Mouse (Mus musculus): Measurements from ENCODE around the gene Dhx9. TPM values are rescaled to one million over a fixed set of nuclear protein-coding genes. Genes with fewer than 3 reads are reported as not detected.
A peak's percentile ranks its signal among the peaks of the same experiment; 100 is the strongest.
"Not testable (repeated sequence)": the region's sequence is repeated elsewhere in the genome, so short reads cannot be mapped to it uniquely, and the experiment has no call there.

The Dhx9 gene
- polyA plus RNA-seq (2012; rRNA removed), result 20.5 and 23.3 TPM in 2 replicates

GRCm38 (mm10) chr1:153487500-153487879 is at the start of gene Dhx9:
TSS of gene Dhx9 (minus strand) at chr1:153487660.
- DNase-seq (ENCODE audit: low read depth), result peak; percentile 44

GRCm38 (mm10) chr1:153535611-153536010 is 48.2 kb upstream of the Dhx9 start:
- DNase-seq (ENCODE audit: low read depth), result no peak

DNA sequence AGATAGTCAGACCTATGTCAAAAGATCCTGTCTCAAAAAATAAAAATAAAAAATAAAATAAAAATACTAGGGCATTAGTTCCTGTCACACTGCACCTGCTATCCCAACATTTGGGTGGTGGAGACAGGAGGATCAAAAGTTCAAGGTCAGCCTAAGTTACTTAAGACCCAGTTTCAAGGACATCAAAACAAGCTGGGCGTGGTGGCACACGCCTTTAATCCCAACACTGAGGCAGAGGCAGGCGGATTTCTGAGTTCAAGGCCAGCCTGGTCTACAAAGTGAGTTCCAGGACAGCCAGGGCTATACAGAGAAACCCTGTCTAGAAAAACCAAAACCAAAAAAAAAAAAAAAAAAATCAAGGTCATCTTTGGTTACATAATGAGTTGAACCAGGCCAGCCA is 45.4 kb upstream of the Dhx9 start:
- DNase-seq (ENCODE audit: low read depth), result not testable (repeated sequence)

DNA sequence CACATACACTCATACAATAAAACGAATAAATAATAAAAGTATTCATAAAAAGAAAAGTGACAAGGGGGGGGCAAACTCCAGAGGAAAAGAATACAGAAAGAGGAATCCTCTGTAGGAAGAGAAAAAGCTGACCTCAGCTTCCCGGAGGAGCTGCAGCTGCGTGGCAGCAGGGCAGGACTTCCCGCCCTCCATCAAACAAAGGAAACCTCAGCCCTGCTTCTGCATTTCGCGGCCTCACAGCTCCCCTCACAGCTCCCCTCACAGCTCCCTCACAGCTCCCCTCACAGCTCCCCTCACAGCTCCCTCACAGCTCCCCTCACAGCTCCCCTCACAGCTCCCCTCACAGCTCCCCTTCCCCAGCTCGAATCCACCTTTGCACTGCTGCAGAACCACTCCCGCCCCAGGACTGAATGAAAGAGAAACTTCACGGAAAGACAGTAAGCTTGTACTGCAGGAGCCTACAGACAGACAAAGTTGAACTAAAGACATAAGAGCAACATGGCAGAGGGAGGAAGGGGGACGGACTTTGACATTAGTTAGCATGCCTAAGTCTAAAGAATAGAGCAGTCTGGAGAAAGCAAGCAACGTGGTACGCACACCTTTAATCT is 44.9 kb upstream of the Dhx9 start:
- DNase-seq (ENCODE audit: low read depth), result no peak

DNA sequence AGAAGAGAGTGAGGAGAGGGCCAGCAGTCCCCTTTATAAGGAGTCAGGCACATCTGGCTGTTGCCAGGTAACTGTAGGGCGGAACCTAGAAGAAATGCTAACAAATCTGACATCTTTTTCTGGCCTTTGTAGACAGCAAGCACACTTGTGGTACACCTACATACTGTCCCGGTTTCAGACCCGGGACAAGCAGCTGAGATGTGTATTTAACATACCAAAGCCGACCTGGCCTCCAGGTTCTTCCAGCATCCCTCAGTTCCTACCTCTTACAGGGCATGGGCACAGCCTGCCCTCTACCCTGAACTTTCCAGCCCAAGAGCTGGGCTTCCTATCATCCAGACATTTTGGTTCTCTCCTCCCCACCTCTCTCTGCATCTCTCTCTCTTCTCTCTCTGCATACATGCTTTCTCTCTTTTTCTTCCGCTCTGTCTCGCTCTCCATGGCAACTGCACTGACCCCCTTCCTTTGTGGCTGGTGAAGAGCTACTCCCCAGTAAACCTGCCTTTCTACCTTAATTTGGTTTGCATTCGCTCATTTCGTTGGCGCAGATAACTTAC is 44.3 kb upstream of the Dhx9 start:
- no peak for DNase-seq (ENCODE audit: low read depth)

GRCm38 (mm10) chr1:153522116-153522515 is 34.7 kb upstream of the Dhx9 start:
- DNase-seq (ENCODE audit: low read depth), result no peak

GRCm38 (mm10) chr1:153515368-153515767 is 27.9 kb upstream of the Dhx9 start:
- DNase-seq (ENCODE audit: low read depth), result no peak

- DNase-seq (ENCODE audit: low read depth), result no peak
These were observed 23.0 kb upstream of the Dhx9 start for GRCm38 (mm10) chr1:153510330-153511009.

- not testable (repeated sequence) for DNase-seq (ENCODE audit: low read depth)
These were observed 22.1 kb upstream of the Dhx9 start for GRCm38 (mm10) chr1:153509569-153509968.

DNA sequence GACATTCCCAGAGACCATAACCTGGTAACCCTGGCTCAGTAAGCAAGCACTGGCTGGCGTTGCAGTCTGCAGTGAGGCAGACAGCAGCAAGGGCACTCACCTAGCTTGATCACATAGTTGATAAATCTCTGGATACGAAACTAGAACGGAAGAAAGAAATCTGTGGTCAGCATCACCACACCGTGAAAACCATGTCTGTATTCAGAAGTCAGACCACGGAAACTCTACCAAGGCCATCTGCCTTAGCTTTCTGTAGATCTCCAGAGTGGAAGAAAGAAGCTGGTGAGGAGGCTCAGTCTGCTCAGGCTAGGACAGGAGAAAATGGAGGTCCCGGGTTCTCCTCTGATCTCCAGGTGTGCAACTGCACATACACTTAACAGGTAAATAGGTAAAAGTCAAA is 21.6 kb upstream of the Dhx9 start:
- no peak for DNase-seq (ENCODE audit: low read depth)

DNA sequence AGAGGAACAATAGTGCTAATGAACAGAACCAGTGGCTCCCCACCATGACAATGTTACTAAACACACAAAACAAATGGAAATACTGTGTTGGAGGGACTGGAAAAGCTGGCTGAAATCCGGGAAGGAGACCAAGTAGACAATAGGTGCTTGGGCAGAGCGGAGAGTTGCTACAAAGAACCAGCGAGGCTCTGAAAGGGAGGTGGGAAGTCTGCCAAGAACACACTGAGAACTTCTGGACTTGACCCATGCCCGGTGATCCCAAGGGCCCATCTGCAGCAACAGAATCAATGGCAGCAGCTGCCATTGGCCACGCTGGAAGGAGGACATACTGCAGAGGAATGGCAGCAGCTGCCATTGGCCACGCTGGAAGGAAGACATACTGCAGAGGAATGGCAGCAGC is 18.8 kb upstream of the Dhx9 start:
- DNase-seq (ENCODE audit: low read depth), result no peak

GRCm38 (mm10) chr1:153501644-153502321 is 14.3 kb upstream of the Dhx9 start:
- peak; percentile 59 for DNase-seq (ENCODE audit: low read depth)

- DNase-seq (ENCODE audit: low read depth), result no peak
These were observed 12.6 kb upstream of the Dhx9 start for GRCm38 (mm10) chr1:153500030-153500429.

GRCm38 (mm10) chr1:153496030-153496429 is 8.6 kb upstream of the Dhx9 start:
- DNase-seq (ENCODE audit: low read depth), result no peak

DNA sequence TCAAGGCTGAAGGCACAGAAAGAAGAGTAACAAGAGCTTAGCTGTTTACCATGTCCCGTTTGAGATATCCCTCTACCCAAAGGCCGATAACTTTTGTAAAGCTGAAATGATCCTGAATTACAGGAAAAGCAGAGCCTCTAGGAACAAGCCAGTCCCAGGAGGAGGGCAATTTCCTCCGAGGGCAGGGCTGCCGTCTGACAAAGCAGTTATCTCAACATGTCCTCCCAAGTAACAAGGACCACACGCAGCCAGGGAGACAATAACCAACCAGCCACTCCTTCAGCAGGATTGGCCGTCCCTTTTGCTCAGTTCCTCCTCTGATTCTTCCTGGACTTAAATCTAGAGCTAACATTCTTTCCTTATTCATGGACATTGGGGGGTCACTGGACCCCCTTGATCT is 6.5 kb upstream of the Dhx9 start:
- no peak for DNase-seq (ENCODE audit: low read depth)

- no peak for DNase-seq (ENCODE audit: low read depth)
These were observed 5.9 kb upstream of the Dhx9 start for GRCm38 (mm10) chr1:153493338-153493737.

- no peak for DNase-seq (ENCODE audit: low read depth)
These were observed 4.4 kb upstream of the Dhx9 start for GRCm38 (mm10) chr1:153491822-153492221.

GRCm38 (mm10) chr1:153491345-153491744 is 3.9 kb upstream of the Dhx9 start:
- no peak for DNase-seq (ENCODE audit: low read depth)

GRCm38 (mm10) chr1:153489963-153490362 is 2.5 kb upstream of the Dhx9 start:
- DNase-seq (ENCODE audit: low read depth), result no peak

DNA sequence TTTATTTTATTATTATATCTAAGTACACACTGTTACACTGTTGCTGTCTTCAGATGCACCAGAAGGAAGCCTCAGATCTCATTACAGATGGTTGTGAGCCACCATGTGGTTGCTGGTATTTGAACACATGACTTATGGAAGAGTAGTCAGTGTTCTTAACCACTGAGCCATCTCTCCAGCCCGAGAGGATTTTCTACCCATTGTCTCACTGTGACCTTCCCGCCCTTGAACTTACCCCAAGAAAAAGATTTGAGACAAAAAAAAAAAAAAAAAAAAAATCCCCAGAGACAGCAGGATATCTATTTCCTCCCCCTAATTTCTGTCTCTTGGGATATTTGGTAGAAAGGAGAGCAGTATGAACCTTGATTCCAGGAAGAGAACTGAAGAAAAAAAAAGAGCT is 2.1 kb upstream of the Dhx9 start:
- DNase-seq (ENCODE audit: low read depth), result no peak

DNA sequence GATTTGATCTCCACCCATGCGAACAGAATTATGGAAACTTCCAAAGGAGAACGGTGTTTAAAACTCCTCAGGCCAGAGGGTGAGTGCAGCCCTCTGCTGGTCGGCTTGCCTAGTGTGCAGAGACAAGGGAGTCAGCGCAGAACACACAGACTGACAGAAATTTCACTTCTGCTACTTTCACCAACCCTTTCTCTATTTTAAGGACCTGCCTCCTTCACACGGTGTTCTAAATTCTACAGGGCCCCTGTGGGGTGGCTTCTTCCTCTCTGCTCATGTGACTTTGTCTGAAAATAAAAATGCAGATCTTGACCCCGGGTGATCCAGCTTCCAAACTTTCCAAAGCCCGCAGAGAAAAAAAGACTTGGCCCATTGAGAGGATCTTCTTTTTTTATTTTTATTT is 1.7 kb upstream of the Dhx9 start:
- no peak for DNase-seq (ENCODE audit: low read depth)

DNA sequence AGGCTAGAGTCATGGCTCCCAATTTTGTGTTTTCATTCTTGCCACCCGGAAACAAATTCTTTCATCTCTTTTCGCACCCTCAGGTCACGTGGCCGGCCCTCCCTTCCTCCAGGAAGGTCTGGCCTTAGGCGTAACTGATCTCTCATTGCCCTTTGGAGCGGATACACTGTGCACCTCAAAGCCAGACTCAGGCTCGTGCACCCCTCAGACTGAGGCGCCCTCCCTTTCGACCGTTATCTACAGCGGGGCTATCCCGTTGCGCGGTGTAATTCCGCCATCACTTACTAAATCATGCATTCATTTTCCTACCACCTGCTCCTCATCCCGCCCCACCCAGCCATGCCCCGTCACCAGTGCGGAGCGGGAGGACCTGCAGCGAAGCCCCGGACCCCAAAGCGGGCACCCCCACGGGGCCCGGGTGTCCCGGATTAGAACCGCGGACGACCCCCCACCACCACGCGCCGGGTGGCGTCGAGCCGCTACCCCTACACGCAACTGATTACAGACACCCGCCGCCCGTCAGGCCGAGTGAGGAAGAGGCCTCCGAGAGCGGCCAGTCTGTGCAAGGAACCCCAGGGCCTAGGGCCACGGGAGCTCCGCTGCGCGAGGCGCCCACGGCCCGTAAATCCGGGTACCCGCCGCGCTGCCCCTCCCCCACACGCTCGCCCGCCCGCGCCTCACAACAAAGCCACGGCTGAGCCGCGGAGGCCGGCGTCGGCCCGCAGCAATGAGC is 527 bp downstream of the Dhx9 start:
- no peak for DNase-seq (ENCODE audit: low read depth)

All from gonadal fat pad, adult 2 months (tissue).